Mouse (Mus musculus) urinary bladder, adult 18-20 months (tissue): Measurements from ENCODE around the gene Tns3.
"Not testable (repeated sequence)": the region's sequence is repeated elsewhere in the genome, so short reads cannot be mapped to it uniquely, and the experiment has no call there.

Source experiments
- DNase-seq, 2 experiments: peaks; one replicate each; pipeline ENCODE4 v3.0.0; 2022; ENCODE audit warnings: low spot score in 2 of 2, mixed read lengths in 2 of 2

Gene Tns3

GRCm38 (mm10) chr11:8622668-8623067 lies 41.7 kb downstream of the Tns3 start:
- DNase-seq, result no peak

- DNase-seq, result not testable (repeated sequence)
Observed at GRCm38 (mm10) chr11:8619111-8619510, 45.2 kb downstream of the Tns3 start.

- DNase-seq, result no peak
Observed at GRCm38 (mm10) chr11:8618301-8618700, 46.0 kb downstream of the Tns3 start.

- no peak for DNase-seq
Observed at GRCm38 (mm10) chr11:8615436-8615835, 48.9 kb downstream of the Tns3 start.

GRCm38 (mm10) chr11:8610456-8610855 lies 53.9 kb downstream of the Tns3 start:
- no peak for DNase-seq

- DNase-seq, result no peak
Observed at GRCm38 (mm10) chr11:8609873-8610272, 54.5 kb downstream of the Tns3 start.

GRCm38 (mm10) chr11:8607123-8607522 lies 57.2 kb downstream of the Tns3 start:
- no peak for DNase-seq

GRCm38 (mm10) chr11:8604789-8605569 lies 59.4 kb downstream of the Tns3 start:
- DNase-seq, result no peak

- no peak for DNase-seq
Observed at GRCm38 (mm10) chr11:8602606-8603005, 61.7 kb downstream of the Tns3 start.

- no peak for DNase-seq
Observed at GRCm38 (mm10) chr11:8601411-8601821, 62.9 kb downstream of the Tns3 start.

GRCm38 (mm10) chr11:8595642-8596041 lies 68.7 kb downstream of the Tns3 start:
- DNase-seq, result no peak

GRCm38 (mm10) chr11:8593172-8593571 lies 71.2 kb downstream of the Tns3 start:
- no peak for DNase-seq

- DNase-seq, result peak in 1 of 2 experiments; percentile 60
Observed at GRCm38 (mm10) chr11:8591271-8591670, 73.1 kb downstream of the Tns3 start.

GRCm38 (mm10) chr11:8589226-8589905 lies 75.0 kb downstream of the Tns3 start:
- peak in 1 of 2 experiments; percentile 11 for DNase-seq

GRCm38 (mm10) chr11:8587941-8588340 lies 76.4 kb downstream of the Tns3 start:
- DNase-seq, result no peak

GRCm38 (mm10) chr11:8586996-8587644 lies 77.2 kb downstream of the Tns3 start:
- no peak for DNase-seq

GRCm38 (mm10) chr11:8586374-8586773 lies 78.0 kb downstream of the Tns3 start:
- no peak for DNase-seq

- DNase-seq, result no peak
Observed at GRCm38 (mm10) chr11:8585686-8586085, 78.6 kb downstream of the Tns3 start.

GRCm38 (mm10) chr11:8584925-8585324 lies 79.4 kb downstream of the Tns3 start:
- no peak for DNase-seq

GRCm38 (mm10) chr11:8584307-8584706 lies 80.0 kb downstream of the Tns3 start:
- no peak for DNase-seq

- no peak for DNase-seq
Observed at GRCm38 (mm10) chr11:8583137-8583536, 81.2 kb downstream of the Tns3 start.

GRCm38 (mm10) chr11:8582101-8582920 lies 82.0 kb downstream of the Tns3 start:
- DNase-seq, result peak in 1 of 2 experiments; percentile 33
